Mouse (Mus musculus): Measurements from ENCODE around the gene H2-M10.3. TPM values are rescaled to one million over a fixed set of nuclear protein-coding genes. Genes with fewer than 3 reads are reported as not detected.
"Not testable (repeated sequence)": the region's sequence is repeated elsewhere in the genome, so short reads cannot be mapped to it uniquely, and the experiment has no call there.

The H2-M10.3 gene
- polyA plus RNA-seq (2012; rRNA removed) = not detected in 2 replicates
- not detected in 2 replicates for polyA plus RNA-seq (2014; fragmentation: Nextera tagmentation; extraction: Ambion mirVana)

GRCm38 (mm10) chr17:36368317-36368716, at the start of gene H2-M10.3:
TSS of gene H2-M10.3 (minus strand) at chr17:36368417.
- H3K9ac ChIP-seq (ENCODE audit: low read depth, low read length, severe bottlenecking) = not testable (repeated sequence)

DNA sequence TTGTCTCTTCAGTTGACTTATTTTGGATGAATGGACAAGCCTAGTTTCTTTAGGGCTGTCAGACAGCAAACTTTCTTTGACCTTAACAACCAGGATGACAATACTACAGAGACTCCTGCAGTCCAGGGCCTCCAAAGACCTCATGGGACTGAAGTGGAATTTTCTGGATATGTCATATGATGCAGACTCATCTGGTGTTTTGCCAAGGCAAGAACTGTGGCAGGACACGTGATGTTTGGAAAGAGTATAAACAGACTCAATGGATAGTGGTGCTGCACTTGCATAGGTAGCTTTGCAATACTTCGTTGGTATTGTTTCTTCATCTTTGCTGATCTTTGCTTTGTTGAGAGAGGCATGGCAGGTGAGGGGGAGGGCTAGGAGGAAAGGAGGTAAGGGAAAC, 49.2 kb upstream of the H2-M10.3 start:
- Histone ChIP-seq H3K27ac (replicated peaks; ENCODE audit: low read depth, low read length) (no peak overlapping the region), H3K4me3 (replicated peaks; ENCODE audit: low read length) (no peak overlapping the region), H3K4me1 (ENCODE audit: control insufficient read depth, insufficient read depth, low read length) (no peaks in the 10 kb centered on the region), H3K9ac (ENCODE audit: low read depth, low read length, severe bottlenecking) (no peak overlapping the region), H3K9me3 (ENCODE audit: control insufficient read depth, low read length) (no peaks in the 10 kb centered on the region), H3K36me3 (ENCODE audit: control insufficient read depth, insufficient read depth, low read length) (no peaks in the 10 kb centered on the region), H3K27me3 (ENCODE audit: control insufficient read depth, insufficient read depth, low read length) (no peaks in the 10 kb centered on the region), H3K4me2 (replicated peaks; ENCODE audit: low read depth, low read length, severe bottlenecking) (no peak overlapping the region)
- 50% methylated on average over 2 of the region's 2 CpGs for WGBS
- DNase-seq (ENCODE audit: low spot score) (no peak), ATAC-seq (ENCODE audit: low FRiP score, low read depth) (no peak)
- no peak for TF ChIP-seq POLR2A (IDR thresholded peaks at IDR 0.05; ENCODE audit: borderline replicate concordance, extremely low read depth, insufficient read depth, insufficient read length)

More at GRCm38 (mm10) chr17:36368317-36368716, at the start of gene H2-M10.3:
- not testable (repeated sequence) for H3K4me1 ChIP-seq (ENCODE audit: control insufficient read depth, insufficient read depth, low read length); H3K36me3 ChIP-seq (ENCODE audit: control insufficient read depth, insufficient read depth, low read length); H3K27ac ChIP-seq (replicated peaks; ENCODE audit: low read depth, low read length); H3K27me3 ChIP-seq (ENCODE audit: control insufficient read depth, insufficient read depth, low read length); H3K9me3 ChIP-seq (ENCODE audit: control insufficient read depth, low read length); ATAC-seq (ENCODE audit: low FRiP score, low read depth); DNase-seq (ENCODE audit: low spot score); H3K4me2 ChIP-seq (replicated peaks; ENCODE audit: low read depth, low read length, severe bottlenecking); H3K4me3 ChIP-seq (replicated peaks; ENCODE audit: low read length)
- WGBS = 92% methylated on average over 2 of the region's 2 CpGs

DNA sequence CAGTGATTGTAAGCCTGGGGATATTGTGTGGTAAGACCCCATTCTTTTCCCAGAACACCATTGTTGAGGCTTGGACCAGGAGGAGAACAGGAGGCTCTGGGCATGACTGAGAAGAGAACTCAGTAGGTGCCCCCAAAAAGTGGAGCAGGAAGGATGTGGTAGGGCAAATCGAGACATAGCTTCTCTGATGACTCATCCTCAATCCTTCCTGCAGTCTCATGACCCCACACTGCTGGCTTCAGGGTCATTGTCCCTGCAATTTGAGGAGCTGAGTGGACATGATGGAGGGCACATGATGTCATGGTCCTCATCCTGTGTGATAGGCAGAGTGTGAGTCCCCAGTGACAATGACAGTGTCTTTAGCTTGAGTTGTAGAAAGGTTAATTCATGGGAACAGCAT, 47.2 kb upstream of the H2-M10.3 start:
- no peak overlapping the region for H3K4me3 ChIP-seq (replicated peaks; ENCODE audit: low read length)
- no peak for TF ChIP-seq POLR2A (IDR thresholded peaks at IDR 0.05; ENCODE audit: borderline replicate concordance, extremely low read depth, insufficient read depth, insufficient read length)
- 48% methylated on average over 1 of the region's 1 CpGs for WGBS
- no peaks in the 10 kb centered on the region for H3K36me3 ChIP-seq (ENCODE audit: control insufficient read depth, insufficient read depth, low read length)
- no peaks in the 10 kb centered on the region for H3K4me1 ChIP-seq (ENCODE audit: control insufficient read depth, insufficient read depth, low read length)
- no peaks in the 10 kb centered on the region for H3K27me3 ChIP-seq (ENCODE audit: control insufficient read depth, insufficient read depth, low read length)
- ATAC-seq (ENCODE audit: low FRiP score, low read depth) (no peak), DNase-seq (ENCODE audit: low spot score) (no peak)
- H3K4me2 ChIP-seq (replicated peaks; ENCODE audit: low read depth, low read length, severe bottlenecking) = no peak overlapping the region
- no peak overlapping the region for H3K27ac ChIP-seq (replicated peaks; ENCODE audit: low read depth, low read length)
- H3K9ac ChIP-seq (ENCODE audit: low read depth, low read length, severe bottlenecking) = no peak overlapping the region
- no peaks in the 10 kb centered on the region for H3K9me3 ChIP-seq (ENCODE audit: control insufficient read depth, low read length)

- Histone ChIP-seq H3K36me3 (ENCODE audit: control insufficient read depth, insufficient read depth, low read length) (no peaks in the 10 kb centered on the region), H3K27me3 (ENCODE audit: control insufficient read depth, insufficient read depth, low read length) (no peaks in the 10 kb centered on the region), H3K4me2 (replicated peaks; ENCODE audit: low read depth, low read length, severe bottlenecking) (no peak overlapping the region), H3K9ac (ENCODE audit: low read depth, low read length, severe bottlenecking) (no peak overlapping the region), H3K4me1 (ENCODE audit: control insufficient read depth, insufficient read depth, low read length) (no peaks in the 10 kb centered on the region), H3K27ac (replicated peaks; ENCODE audit: low read depth, low read length) (no peak overlapping the region), H3K9me3 (ENCODE audit: control insufficient read depth, low read length) (no peaks in the 10 kb centered on the region), H3K4me3 (replicated peaks; ENCODE audit: low read length) (no peak overlapping the region)
- ATAC-seq (ENCODE audit: low FRiP score, low read depth) (no peak), DNase-seq (ENCODE audit: low spot score) (no peak)
- no peak for TF ChIP-seq POLR2A (IDR thresholded peaks at IDR 0.05; ENCODE audit: borderline replicate concordance, extremely low read depth, insufficient read depth, insufficient read length)
- WGBS = 64% methylated on average over 1 of the region's 1 CpGs
These were observed 46.1 kb upstream of the H2-M10.3 start for GRCm38 (mm10) chr17:36414361-36414760.

DNA sequence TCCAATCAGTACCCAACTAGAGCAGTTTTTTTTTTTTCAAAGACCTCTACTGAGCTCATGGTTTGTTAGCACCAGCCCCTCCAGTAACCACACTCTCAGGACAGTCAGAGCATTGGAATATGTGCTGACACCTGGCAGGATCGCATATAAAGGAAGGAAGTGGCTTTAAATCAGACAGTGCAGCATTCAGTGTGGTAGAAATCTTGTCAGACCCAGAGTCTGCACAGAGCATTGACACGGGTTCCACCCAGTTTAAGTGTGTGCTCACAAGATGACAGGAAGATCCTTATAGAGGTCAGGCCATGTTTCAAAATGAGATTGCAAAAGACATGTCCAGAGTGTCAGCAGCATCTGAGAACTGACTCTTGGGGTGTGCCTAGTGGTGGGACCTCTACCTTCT, 21.7 kb upstream of the H2-M10.3 start:
- H3K4me3 ChIP-seq (replicated peaks; ENCODE audit: low read length) = no peak overlapping the region
- ATAC-seq (ENCODE audit: low FRiP score, low read depth) (no peak), DNase-seq (ENCODE audit: low spot score) (no peak)
- no peak overlapping the region for H3K4me2 ChIP-seq (replicated peaks; ENCODE audit: low read depth, low read length, severe bottlenecking)
- no peak for TF ChIP-seq POLR2A (IDR thresholded peaks at IDR 0.05; ENCODE audit: borderline replicate concordance, extremely low read depth, insufficient read depth, insufficient read length)
- H3K27me3 ChIP-seq (ENCODE audit: control insufficient read depth, insufficient read depth, low read length) = no peaks in the 10 kb centered on the region
- no peaks in the 10 kb centered on the region for H3K4me1 ChIP-seq (ENCODE audit: control insufficient read depth, insufficient read depth, low read length)
- H3K9ac ChIP-seq (ENCODE audit: low read depth, low read length, severe bottlenecking) = no peak overlapping the region
- no peak overlapping the region for H3K27ac ChIP-seq (replicated peaks; ENCODE audit: low read depth, low read length)
- no peaks in the 10 kb centered on the region for H3K9me3 ChIP-seq (ENCODE audit: control insufficient read depth, low read length)
- no peaks in the 10 kb centered on the region for H3K36me3 ChIP-seq (ENCODE audit: control insufficient read depth, insufficient read depth, low read length)
- 81% methylated on average over 2 of the region's 2 CpGs for WGBS

DNA sequence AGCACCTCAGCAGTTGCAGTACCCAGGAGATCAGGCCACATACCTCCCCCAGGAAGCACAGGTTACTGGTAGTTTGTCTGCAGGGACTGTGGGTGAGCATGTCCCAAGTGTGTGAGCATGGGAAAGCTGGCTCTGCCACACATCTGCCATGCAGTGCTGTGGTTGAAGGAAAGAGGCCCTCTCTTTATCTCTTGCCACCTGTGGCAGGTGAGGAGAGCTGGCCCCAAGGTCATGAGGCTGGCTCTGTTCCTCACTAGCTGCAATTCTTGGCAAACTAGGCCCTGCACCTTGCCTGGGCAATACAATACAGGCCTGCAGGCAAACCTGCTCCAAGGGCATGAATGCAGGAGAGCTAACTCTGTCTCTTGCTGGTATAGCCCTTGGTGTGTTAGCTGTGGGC, 5.8 kb downstream of the H2-M10.3 start:
- not testable (repeated sequence) for DNase-seq (ENCODE audit: low spot score); H3K4me2 ChIP-seq (replicated peaks; ENCODE audit: low read depth, low read length, severe bottlenecking); H3K4me1 ChIP-seq (ENCODE audit: control insufficient read depth, insufficient read depth, low read length); H3K36me3 ChIP-seq (ENCODE audit: control insufficient read depth, insufficient read depth, low read length); H3K9me3 ChIP-seq (ENCODE audit: control insufficient read depth, low read length); H3K4me3 ChIP-seq (replicated peaks; ENCODE audit: low read length); H3K9ac ChIP-seq (ENCODE audit: low read depth, low read length, severe bottlenecking); H3K27ac ChIP-seq (replicated peaks; ENCODE audit: low read depth, low read length); ATAC-seq (ENCODE audit: low FRiP score, low read depth); H3K27me3 ChIP-seq (ENCODE audit: control insufficient read depth, insufficient read depth, low read length)

GRCm38 (mm10) chr17:36357512-36357911, 10.7 kb downstream of the H2-M10.3 start:
- H3K9me3 ChIP-seq (ENCODE audit: control insufficient read depth, low read length); H3K4me2 ChIP-seq (replicated peaks; ENCODE audit: low read depth, low read length, severe bottlenecking): not testable (repeated sequence)

More at GRCm38 (mm10) chr17:36357512-36357911, 10.7 kb downstream of the H2-M10.3 start:
- not testable (repeated sequence) for H3K36me3 ChIP-seq (ENCODE audit: control insufficient read depth, insufficient read depth, low read length); H3K27me3 ChIP-seq (ENCODE audit: control insufficient read depth, insufficient read depth, low read length); H3K27ac ChIP-seq (replicated peaks; ENCODE audit: low read depth, low read length); H3K4me3 ChIP-seq (replicated peaks; ENCODE audit: low read length); H3K4me1 ChIP-seq (ENCODE audit: control insufficient read depth, insufficient read depth, low read length); H3K9ac ChIP-seq (ENCODE audit: low read depth, low read length, severe bottlenecking); ATAC-seq (ENCODE audit: low FRiP score, low read depth)
- DNase-seq (ENCODE audit: low spot score) = peak; percentile 5

Data from limb, embryonic 14.5 days (tissue).